Mouse (Mus musculus) olfactory bulb, adult 2 months (tissue): Measurements from ENCODE around the gene Spata13.

Experiments used
- CTCF ChIP-seq: fragments of 200-500 bp; IDR thresholded peaks from 2 replicates; pipeline ENCODE4 v1.5.1; 2012; ENCODE audit warnings: low read depth, mild to moderate bottlenecking, low read length, moderate library complexity; ENCODE audit not compliant: insufficient read depth
- POLR2A ChIP-seq: fragments of 200-500 bp; IDR thresholded peaks from 2 replicates; pipeline ENCODE4 v1.6.1; 2012; ENCODE audit warnings: mild to moderate bottlenecking, low read depth, low read length, moderate library complexity; ENCODE audit not compliant: insufficient read depth

DNA sequence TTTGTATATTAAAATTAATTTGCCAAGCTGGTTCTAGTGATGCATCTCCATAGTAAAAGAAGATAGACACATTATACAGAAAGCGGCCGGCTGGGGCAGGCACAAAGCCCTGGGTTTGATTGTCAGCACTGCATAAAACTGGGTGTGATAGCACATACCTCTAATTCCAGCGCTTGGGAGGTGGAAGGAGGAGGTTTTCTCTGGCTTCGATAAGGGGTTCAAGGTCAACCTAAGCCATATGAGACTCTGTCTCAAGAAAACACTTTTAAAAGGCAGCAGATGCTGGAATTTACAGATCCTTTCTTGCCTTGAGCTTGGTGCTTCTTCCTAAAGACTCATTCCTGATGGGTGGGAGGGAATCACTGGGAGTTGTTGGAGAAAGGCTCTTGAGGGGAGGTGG is 130.7 kb downstream of the Spata13 start:
- TF ChIP-seq CTCF (no peak), POLR2A (no peak)
